Mouse (Mus musculus): ENCODE measurements around the gene Ccdc40. TPM values are rescaled to one million over a fixed set of nuclear protein-coding genes. Genes with fewer than 3 reads are reported as not detected.

Gene Ccdc40
- polyA plus RNA-seq (2012; rRNA removed) = 0.18 and 0.20 TPM in 2 replicates

DNA sequence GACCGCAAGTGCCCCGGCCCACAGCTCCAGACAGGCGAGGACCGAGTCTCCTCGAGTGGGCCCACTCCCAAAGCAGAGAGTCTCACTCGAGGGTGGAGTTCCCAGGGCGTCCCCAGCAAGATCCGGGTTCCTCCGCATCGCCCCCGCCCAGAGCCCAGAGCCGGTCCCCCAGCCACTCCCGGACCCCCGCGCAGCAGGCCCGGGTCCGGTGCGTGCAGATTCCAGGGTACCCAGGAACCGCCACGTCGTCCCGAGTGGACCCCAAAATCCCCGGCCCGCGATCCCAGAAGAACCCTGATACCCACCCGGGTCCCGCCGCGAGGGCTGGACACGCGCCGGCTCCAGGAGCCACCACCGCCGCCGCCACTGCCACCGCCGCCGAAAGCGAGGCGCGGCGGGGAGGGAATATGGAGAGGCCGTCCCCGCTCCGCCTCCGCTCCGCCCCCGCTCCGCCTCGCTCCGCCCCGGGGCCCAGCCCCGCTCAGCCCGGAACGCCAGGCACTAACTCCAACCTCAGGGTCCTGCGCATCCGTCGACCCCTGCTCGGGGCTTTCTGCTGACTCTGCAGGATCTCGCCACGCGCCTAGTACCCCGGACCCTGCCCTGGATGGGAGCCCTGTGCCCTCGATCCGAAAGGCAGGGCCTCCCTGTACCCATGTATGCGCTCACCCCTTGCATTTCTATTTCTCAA is at the start of gene Ccdc40, which contains the start of gene Tbc1d16:
Ccdc40 (plus strand) TSS at position 482 of the 691 bp plus-strand sequence.
Tbc1d16 (minus strand) TSS at position 409 of the 691 bp plus-strand sequence.
- no peaks in the 10 kb centered on the region for H3K36me3 ChIP-seq (ENCODE audit: control insufficient read depth, insufficient read depth, low read length)
- WGBS = 1% methylated on average over 65 of the region's 66 CpGs
- H3K4me3 ChIP-seq (ENCODE audit: low read depth, low read length) = peak within 1 kb of the TSS; percentile 64
- H3K4me1 ChIP-seq (ENCODE audit: control insufficient read depth, insufficient read depth, insufficient read length, low read length) = peaks cover 8% of the 10 kb centered on the region
- H3K27ac ChIP-seq (ENCODE audit: insufficient read depth, low read depth, low read length) = no peak within 1 kb of the TSS
- no peak; the same call in 1 of the 2 replicates for TF ChIP-seq POLR2A (IDR thresholded peaks at IDR 0.05; ENCODE audit: low read depth, low read length)
- no peak for TF ChIP-seq CTCF (IDR thresholded peaks at IDR 0.05; ENCODE audit: extremely low read depth, insufficient read length, insufficient replicate concordance, low read depth, low read length)
- peaks cover 9% of the 10 kb centered on the region; the same call in 1 of the 2 replicates for H3K27me3 ChIP-seq (ENCODE audit: control insufficient read depth, insufficient read depth, low read length)

DNA sequence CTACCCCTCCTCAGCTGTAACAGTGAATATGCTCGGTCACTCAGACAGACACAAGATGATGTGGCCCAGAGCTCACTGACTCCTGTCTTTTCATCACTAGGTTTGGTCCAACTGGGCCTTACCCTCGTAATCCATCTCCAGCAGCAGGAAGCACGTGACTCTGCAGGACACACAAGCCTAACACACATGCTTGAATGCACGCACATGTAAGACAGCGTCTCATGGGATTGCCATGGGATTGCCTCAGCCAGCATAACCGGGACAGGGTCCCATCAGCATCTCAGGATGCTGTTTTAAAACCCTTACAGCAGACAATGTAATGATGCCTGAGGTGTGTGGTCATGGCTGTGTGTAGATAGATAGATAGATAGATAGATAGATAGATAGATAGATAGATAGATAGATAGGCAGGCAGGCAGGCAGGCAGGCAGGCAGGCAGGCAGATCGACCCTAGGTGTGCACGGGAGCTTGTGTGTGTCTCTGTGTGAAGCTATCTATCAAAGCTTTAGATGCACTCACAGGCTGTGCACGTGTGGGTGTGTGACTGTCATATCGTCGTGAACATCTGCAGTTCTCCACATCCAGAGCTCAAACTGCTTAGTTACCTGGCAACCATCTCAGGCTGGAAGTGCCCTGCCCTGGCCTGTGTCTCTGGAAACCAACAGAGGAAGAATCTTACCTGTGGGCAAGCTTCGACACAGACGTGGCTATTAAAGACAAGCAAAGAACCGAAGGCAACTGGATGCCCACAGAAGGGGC is 47.4 kb upstream of the Ccdc40 start:
- Histone ChIP-seq H3K36me3 (ENCODE audit: control insufficient read depth, insufficient read depth, low read length) (no peaks in the 10 kb centered on the region), H3K4me1 (ENCODE audit: control insufficient read depth, insufficient read depth, insufficient read length, low read length) (peaks cover 4% of the 10 kb centered on the region; the same call in 1 of the 2 replicates), H3K27me3 (ENCODE audit: control insufficient read depth, insufficient read depth, low read length) (no peaks in the 10 kb centered on the region), H3K4me3 (ENCODE audit: low read depth, low read length) (no peak overlapping the region), H3K27ac (ENCODE audit: insufficient read depth, low read depth, low read length) (no peak overlapping the region)
- WGBS = 79% methylated on average over 14 of the region's 14 CpGs
- TF ChIP-seq CTCF (IDR thresholded peaks at IDR 0.05; ENCODE audit: extremely low read depth, insufficient read length, insufficient replicate concordance, low read depth, low read length) (no peak), POLR2A (IDR thresholded peaks at IDR 0.05; ENCODE audit: low read depth, low read length) (no peak)

DNA sequence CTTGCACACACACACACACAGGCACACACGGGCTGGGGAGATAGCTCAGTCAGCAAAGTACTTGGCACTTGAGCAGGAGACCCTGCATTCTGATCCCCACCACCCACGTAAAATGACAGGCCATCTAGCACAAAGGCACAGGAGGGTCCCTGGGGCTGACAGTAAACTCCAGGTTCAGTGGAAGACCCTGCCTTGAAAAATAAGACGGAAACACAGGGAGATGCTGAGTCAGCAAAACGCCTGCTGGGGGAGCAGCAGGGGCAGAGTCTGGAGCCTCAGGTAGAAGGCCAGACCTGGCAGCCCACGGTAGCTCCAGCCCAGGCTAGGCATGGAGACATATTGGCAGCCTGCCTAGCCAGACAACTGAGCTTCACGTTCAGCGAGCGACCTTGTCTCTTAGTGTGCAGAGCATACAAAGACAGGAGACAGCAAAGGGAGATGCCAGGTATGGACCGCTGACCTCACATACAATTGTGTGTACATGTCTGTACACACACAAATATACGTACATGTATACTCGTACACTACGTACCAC is 46.4 kb upstream of the Ccdc40 start:
- 87% methylated on average over 12 of the region's 12 CpGs for WGBS
- TF ChIP-seq CTCF (IDR thresholded peaks at IDR 0.05; ENCODE audit: extremely low read depth, insufficient read length, insufficient replicate concordance, low read depth, low read length) = no peak
- no peak; the same call in 1 of the 2 replicates for TF ChIP-seq POLR2A (IDR thresholded peaks at IDR 0.05; ENCODE audit: low read depth, low read length)
- no peak overlapping the region for H3K27ac ChIP-seq (ENCODE audit: insufficient read depth, low read depth, low read length)

DNA sequence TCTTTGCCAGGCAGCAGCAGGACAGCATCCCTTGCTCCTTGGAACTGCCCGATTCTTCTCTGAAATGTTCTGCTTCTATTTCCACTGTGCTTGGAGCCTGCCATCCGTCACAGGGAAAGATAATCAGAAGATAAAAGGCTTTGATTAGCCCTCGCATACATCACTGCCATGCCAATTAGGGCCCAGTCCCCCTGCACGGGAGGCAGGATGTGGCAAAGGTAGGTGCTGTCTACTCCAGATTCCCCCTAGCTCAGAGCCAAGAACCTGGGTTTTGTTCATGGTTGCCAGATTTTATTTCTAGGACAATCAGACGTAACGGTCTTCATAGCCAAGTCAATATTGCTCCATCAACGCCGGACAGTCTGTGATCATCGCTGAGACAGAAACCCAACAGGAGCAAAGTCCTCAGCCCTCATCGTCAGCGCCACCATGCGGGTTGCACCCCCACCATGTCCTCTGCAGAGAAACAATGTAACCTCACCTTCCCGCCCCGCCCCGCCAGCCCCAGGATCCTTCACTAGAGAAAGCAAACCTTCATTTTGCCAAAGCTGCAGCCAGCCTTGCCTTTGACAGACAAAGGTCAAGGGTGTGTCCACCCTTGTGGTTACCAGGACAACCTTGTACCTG is 44.6 kb upstream of the Ccdc40 start:
- Histone ChIP-seq H3K36me3 (ENCODE audit: control insufficient read depth, insufficient read depth, low read length) (no peaks in the 10 kb centered on the region), H3K4me1 (ENCODE audit: control insufficient read depth, insufficient read depth, insufficient read length, low read length) (peaks cover 4% of the 10 kb centered on the region; the same call in 1 of the 2 replicates), H3K27ac (ENCODE audit: insufficient read depth, low read depth, low read length) (no peak overlapping the region), H3K27me3 (ENCODE audit: control insufficient read depth, insufficient read depth, low read length) (no peaks in the 10 kb centered on the region), H3K4me3 (ENCODE audit: low read depth, low read length) (no peak overlapping the region)
- 40% methylated on average over 15 of the region's 15 CpGs for WGBS
- TF ChIP-seq POLR2A (IDR thresholded peaks at IDR 0.05; ENCODE audit: low read depth, low read length) (no peak), CTCF (IDR thresholded peaks at IDR 0.05; ENCODE audit: extremely low read depth, insufficient read length, insufficient replicate concordance, low read depth, low read length) (no peak)

More for the DNA sequence above, 46.4 kb upstream of the Ccdc40 start:
- H3K4me1 ChIP-seq (ENCODE audit: control insufficient read depth, insufficient read depth, insufficient read length, low read length) = peaks cover 4% of the 10 kb centered on the region; the same call in 1 of the 2 replicates
- H3K36me3 ChIP-seq (ENCODE audit: control insufficient read depth, insufficient read depth, low read length) = no peaks in the 10 kb centered on the region
- no peak overlapping the region for H3K4me3 ChIP-seq (ENCODE audit: low read depth, low read length)
- H3K27me3 ChIP-seq (ENCODE audit: control insufficient read depth, insufficient read depth, low read length) = no peaks in the 10 kb centered on the region

DNA sequence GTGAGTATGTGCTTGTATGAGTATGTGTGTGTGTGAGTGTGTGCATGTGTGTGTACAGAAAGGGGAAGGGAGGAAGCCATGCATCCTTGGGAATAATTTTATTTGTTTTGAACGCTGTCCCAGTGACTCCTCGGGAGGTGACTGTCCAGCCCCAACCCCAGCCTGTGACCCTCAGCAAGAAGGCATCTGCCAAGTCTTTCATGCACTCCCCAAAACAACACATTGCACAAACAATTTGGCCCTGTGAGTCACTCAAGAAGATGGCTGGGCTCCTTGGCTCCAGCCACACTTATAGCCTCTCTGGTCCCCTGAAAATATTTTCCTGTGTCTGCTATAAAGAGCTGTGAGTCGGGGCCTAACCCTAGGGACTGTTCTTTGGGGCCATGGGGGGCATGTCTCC is 42.0 kb upstream of the Ccdc40 start:
- Histone ChIP-seq H3K27me3 (ENCODE audit: control insufficient read depth, insufficient read depth, low read length) (no peaks in the 10 kb centered on the region), H3K27ac (ENCODE audit: insufficient read depth, low read depth, low read length) (no peak overlapping the region), H3K36me3 (ENCODE audit: control insufficient read depth, insufficient read depth, low read length) (no peaks in the 10 kb centered on the region), H3K4me3 (ENCODE audit: low read depth, low read length) (no peak overlapping the region), H3K4me1 (ENCODE audit: control insufficient read depth, insufficient read depth, insufficient read length, low read length) (peaks cover 7% of the 10 kb centered on the region)
- TF ChIP-seq CTCF (IDR thresholded peaks at IDR 0.05; ENCODE audit: extremely low read depth, insufficient read length, insufficient replicate concordance, low read depth, low read length) = no peak
- no peak for TF ChIP-seq POLR2A (IDR thresholded peaks at IDR 0.05; ENCODE audit: low read depth, low read length)
- WGBS = 73% methylated on average over 3 of the region's 3 CpGs

DNA sequence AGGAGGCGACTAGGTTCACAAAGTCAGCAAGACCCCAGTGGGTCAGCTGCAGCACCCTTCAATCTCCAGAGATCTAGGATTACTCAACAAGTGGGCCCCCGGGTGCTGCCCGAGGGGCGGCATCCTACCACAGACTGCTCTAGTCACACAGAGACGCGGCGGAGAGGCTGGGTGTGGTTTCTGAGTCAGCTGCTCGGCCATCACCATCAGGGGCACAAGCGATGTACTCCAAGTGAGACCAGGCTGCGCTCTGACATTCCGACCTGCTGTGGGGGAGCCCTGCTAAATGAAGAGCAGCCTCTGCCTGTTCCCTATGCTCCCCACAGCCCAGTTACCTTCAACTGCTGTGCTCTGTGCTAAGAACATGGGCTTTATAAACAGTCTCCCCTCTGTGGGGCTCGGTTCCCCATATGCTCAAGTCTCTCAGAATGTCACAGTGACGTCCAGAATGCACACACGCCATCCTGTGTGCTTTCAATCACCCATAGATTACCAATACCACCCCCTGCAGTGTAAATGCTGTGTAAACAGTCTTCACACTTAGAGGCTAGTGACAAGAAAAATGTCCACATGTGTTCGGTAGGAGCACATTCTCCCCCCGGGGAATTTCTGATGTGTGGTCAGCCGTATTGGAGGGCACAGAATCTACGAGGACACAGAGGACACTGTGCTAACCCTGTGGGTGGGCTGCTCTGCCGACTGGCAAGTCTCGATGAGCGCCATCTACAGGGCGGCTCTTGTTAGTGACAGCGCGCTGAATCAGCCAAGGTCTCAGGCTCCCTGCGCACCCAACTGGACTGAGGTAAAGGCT is 41.2 kb upstream of the Ccdc40 start:
- no peak overlapping the region for H3K4me3 ChIP-seq (ENCODE audit: low read depth, low read length)
- TF ChIP-seq POLR2A (IDR thresholded peaks at IDR 0.05; ENCODE audit: low read depth, low read length) (no peak), CTCF (IDR thresholded peaks at IDR 0.05; ENCODE audit: extremely low read depth, insufficient read length, insufficient replicate concordance, low read depth, low read length) (peak; percentile 71; the same call in 1 of the 2 replicates)
- no peaks in the 10 kb centered on the region for H3K27me3 ChIP-seq (ENCODE audit: control insufficient read depth, insufficient read depth, low read length)
- H3K27ac ChIP-seq (ENCODE audit: insufficient read depth, low read depth, low read length) = no peak overlapping the region
- no peaks in the 10 kb centered on the region for H3K36me3 ChIP-seq (ENCODE audit: control insufficient read depth, insufficient read depth, low read length)
- 41% methylated on average over 25 of the region's 25 CpGs for WGBS
- H3K4me1 ChIP-seq (ENCODE audit: control insufficient read depth, insufficient read depth, insufficient read length, low read length) = peaks cover 7% of the 10 kb centered on the region
